Mouse (Mus musculus): ENCODE results near the gene Rasal2. TPM values are rescaled to one million over a fixed set of nuclear protein-coding genes. Genes with fewer than 3 reads are reported as not detected.

Gene Rasal2
- 0.01 TPM in 1 of 2 replicates, not detected in the other for polyA plus RNA-seq (2012)

DNA sequence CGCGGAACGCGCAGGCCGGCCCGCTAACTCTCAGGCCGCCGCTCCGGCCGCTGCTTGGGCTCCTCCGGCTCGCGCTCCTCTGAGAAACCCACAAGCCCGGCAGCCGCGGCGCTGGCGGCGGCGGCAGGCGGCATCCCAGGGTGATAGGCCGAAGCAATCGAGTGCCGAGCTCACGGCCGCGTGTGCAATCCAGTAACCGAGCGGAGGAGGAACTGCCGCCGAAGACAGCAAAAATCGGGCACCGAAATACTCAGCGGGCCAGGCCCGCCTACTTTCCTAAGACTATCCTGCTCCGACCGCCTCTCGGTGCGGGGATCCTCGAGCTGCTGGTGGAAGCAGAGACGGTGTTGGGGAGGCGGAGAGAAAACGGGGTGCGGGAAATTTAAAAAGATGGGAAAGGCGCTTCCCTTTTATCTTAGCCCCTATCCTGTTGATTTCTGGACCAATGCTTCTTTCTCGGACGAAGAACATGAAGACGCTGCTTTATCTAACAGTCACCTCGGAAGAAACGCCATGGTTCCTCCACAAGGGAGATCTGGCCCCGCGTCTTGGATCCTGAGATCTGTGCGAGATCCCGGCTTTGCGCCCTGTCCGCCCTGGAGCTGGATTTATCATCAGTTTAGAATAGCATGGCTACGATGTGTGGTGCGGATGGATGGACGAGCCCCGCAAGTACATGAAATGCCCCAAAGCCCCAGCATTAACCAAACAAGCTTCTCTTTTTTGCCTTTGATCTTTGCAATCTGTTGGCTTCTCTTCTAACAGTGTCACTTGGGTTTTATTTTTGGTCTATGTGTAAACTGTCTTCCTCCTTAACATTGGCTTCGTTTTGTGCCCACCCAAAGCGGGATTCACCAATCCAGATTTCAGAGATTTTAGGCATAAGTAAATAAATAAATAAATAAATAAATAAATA lies at the start of gene Rasal2:
TSS of gene Rasal2 (minus strand) at position 142 of the 916 bp plus-strand sequence.
- peaks cover 24% of the 10 kb centered on the region for H3K4me1 ChIP-seq (ENCODE audit: control insufficient read depth)
- H3K9me3 ChIP-seq (ENCODE audit: control insufficient read depth, low read length) = no peaks in the 10 kb centered on the region
- H3K4me3 ChIP-seq (replicated peaks) = peak within 1 kb of the TSS; percentile 80
- H3K27me3 ChIP-seq (ENCODE audit: control insufficient read depth) = peaks cover 24% of the 10 kb centered on the region
- no peaks in the 10 kb centered on the region for H3K36me3 ChIP-seq (ENCODE audit: control insufficient read depth)
- no peak for TF ChIP-seq GATA1 (IDR thresholded peaks at IDR 0.05; ENCODE audit: low read length)
- no peak for TF ChIP-seq TAL1 (IDR thresholded peaks at IDR 0.05; ENCODE audit: low read length)

DNA sequence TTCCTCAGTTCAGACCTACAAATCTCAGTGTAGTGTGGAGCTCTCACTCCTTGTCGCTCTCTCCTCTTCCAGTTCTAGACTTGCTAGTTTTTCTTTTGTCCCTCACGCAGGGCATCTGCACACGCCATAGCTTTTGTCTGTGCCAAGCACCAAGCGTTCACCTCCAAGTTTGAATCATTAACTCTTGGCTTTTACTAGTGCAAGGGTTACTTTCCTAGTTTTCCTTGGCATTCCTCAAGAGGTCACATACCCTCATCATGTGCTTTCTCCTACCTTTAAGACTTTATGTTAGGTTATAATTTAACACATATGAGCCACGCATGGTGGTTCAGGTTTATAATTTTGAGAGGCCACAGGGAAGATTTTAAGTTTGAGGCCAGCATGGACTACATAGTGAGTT lies 48.9 kb upstream of the Rasal2 start:
- no peak for TF ChIP-seq GATA1 (IDR thresholded peaks at IDR 0.05; ENCODE audit: low read length)
- H3K4me3 ChIP-seq (replicated peaks) = no peak overlapping the region
- H3K27me3 ChIP-seq (ENCODE audit: control insufficient read depth) = no peaks in the 10 kb centered on the region
- peaks cover 14% of the 10 kb centered on the region for H3K4me1 ChIP-seq (ENCODE audit: control insufficient read depth)
- no peaks in the 10 kb centered on the region; the same call in 1 of the 2 replicates for H3K36me3 ChIP-seq (ENCODE audit: control insufficient read depth)
- no peaks in the 10 kb centered on the region for H3K9me3 ChIP-seq (ENCODE audit: control insufficient read depth, low read length)

DNA sequence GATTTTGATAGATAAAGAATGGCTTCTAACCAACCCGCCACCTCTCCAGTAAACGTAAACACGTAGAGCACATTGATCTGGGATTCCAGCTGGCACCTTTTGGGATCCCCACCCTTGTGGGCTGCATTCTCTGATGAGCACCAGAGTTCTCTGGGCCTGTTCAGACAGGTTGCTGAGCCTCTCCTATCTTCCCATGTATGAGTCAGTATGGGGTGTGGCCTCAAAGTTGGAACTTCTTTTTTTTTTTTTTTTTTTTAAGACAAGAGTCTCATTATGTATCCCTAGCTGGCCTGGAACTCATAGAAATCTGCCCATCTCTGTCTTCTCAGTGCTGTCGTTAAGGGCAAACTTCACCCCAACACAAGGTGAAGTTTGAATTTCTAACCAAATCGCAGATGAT lies 47.5 kb upstream of the Rasal2 start:
- TF ChIP-seq GATA1 (IDR thresholded peaks at IDR 0.05; ENCODE audit: low read length) (no peak), TAL1 (IDR thresholded peaks at IDR 0.05; ENCODE audit: low read length) (no peak)
- no peak overlapping the region for H3K4me3 ChIP-seq (replicated peaks)
- H3K4me1 ChIP-seq (ENCODE audit: control insufficient read depth) = peaks cover 14% of the 10 kb centered on the region
- H3K27me3 ChIP-seq (ENCODE audit: control insufficient read depth) = no peaks in the 10 kb centered on the region
- no peaks in the 10 kb centered on the region for H3K36me3 ChIP-seq (ENCODE audit: control insufficient read depth)
- H3K9me3 ChIP-seq (ENCODE audit: control insufficient read depth, low read length) = no peaks in the 10 kb centered on the region

DNA sequence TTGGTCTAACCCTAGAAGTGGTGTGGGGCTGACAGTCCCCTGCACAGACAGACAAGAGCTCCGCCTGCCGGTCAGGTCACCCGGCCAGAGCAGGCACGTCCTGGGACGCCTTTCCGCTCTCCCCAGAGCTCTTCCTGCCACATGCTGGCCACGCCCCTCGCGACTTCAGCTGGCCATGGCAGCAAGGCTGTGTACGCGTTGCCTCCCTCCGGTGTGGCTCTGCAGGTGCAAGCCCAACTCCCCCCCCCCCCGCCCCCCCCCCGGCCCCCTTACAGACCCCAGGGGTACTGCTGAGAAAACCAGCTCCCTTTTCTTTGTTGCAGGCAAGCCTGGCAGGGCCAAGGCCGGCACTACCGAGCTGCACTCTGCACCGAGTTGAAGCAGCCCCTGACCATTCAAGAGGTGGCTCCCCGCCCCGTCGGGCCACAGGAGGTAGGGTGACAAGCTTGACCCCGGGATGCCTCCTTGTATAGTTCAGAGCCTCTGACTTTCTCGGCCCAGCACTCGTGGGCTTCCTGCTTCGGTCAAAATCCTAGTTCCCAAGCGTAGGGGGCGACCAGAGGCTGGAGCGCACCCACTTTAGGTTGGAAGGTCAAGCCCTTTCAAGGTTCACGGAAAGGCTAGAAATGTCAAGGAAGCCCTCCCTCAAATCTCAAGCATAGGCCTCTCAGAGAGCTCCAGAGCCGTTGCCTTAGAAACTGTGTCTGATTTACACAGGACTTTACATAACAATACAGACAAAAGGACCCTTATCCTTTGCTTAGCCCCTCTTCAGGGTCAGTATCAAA lies 46.2 kb upstream of the Rasal2 start, which contains the start of gene Cryzl2:
TSS of gene Cryzl2 (plus strand) at position 157 of the 788 bp plus-strand sequence.
- Histone ChIP-seq H3K9me3 (ENCODE audit: control insufficient read depth, low read length) (no peaks in the 10 kb centered on the region), H3K4me1 (ENCODE audit: control insufficient read depth) (peaks cover 14% of the 10 kb centered on the region), H3K4me3 (replicated peaks) (peak within 1 kb of the TSS; percentile 54), H3K27me3 (ENCODE audit: control insufficient read depth) (no peaks in the 10 kb centered on the region), H3K36me3 (ENCODE audit: control insufficient read depth) (no peaks in the 10 kb centered on the region)
- TF ChIP-seq GATA1 (IDR thresholded peaks at IDR 0.05; ENCODE audit: low read length) (no peak), TAL1 (IDR thresholded peaks at IDR 0.05; ENCODE audit: low read length) (no peak)

DNA sequence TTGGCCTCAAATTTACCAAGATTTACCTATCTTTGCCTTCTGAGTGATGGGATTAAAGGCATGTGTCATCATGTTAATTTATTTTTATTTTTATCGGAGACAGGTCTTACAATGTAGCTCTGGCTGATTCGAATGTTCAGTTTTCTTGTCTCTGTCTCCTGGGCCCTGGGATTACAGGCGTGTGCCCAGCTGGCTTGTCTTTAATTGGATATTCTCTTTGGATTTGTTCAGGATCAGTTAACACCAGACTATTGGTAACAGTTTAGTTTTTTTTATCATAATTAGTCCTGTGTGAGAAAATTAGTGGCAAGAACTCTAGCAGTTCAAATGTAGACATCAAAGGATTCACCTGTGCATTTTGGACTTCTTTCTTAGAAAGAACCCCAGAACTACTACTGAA lies 45.4 kb upstream of the Rasal2 start:
- Histone ChIP-seq H3K9me3 (ENCODE audit: control insufficient read depth, low read length) (no peaks in the 10 kb centered on the region), H3K36me3 (ENCODE audit: control insufficient read depth) (no peaks in the 10 kb centered on the region), H3K4me1 (ENCODE audit: control insufficient read depth) (peaks cover 14% of the 10 kb centered on the region), H3K27me3 (ENCODE audit: control insufficient read depth) (no peaks in the 10 kb centered on the region), H3K4me3 (replicated peaks) (no peak overlapping the region)
- TF ChIP-seq GATA1 (IDR thresholded peaks at IDR 0.05; ENCODE audit: low read length) (no peak), TAL1 (IDR thresholded peaks at IDR 0.05; ENCODE audit: low read length) (no peak)

DNA sequence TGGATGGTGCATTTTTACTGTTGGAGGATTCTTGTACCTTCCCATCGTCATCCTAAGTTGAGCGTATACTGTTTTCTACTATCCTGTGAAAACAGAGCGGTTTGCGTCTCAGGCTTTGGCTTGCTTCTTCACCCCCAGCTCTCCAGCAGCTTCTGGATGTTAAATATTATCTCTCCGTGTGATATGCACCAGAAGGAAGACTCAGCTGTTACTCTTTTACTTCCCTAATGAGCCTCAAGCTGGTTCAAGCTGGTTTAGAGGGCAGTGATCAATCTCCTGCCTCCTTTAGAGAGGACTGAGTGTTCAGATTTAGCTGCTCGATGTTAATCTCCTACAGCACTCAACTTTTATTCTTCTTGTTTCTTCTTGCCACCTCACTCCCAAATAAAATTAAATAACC lies 42.5 kb upstream of the Rasal2 start:
- Histone ChIP-seq H3K4me3 (replicated peaks) (no peak overlapping the region), H3K4me1 (ENCODE audit: control insufficient read depth) (peaks cover 16% of the 10 kb centered on the region), H3K9me3 (ENCODE audit: control insufficient read depth, low read length) (no peaks in the 10 kb centered on the region), H3K36me3 (ENCODE audit: control insufficient read depth) (no peaks in the 10 kb centered on the region), H3K27me3 (ENCODE audit: control insufficient read depth) (peaks cover 3% of the 10 kb centered on the region)
- TF ChIP-seq TAL1 (IDR thresholded peaks at IDR 0.05; ENCODE audit: low read length) (no peak), GATA1 (IDR thresholded peaks at IDR 0.05; ENCODE audit: low read length) (no peak)

DNA sequence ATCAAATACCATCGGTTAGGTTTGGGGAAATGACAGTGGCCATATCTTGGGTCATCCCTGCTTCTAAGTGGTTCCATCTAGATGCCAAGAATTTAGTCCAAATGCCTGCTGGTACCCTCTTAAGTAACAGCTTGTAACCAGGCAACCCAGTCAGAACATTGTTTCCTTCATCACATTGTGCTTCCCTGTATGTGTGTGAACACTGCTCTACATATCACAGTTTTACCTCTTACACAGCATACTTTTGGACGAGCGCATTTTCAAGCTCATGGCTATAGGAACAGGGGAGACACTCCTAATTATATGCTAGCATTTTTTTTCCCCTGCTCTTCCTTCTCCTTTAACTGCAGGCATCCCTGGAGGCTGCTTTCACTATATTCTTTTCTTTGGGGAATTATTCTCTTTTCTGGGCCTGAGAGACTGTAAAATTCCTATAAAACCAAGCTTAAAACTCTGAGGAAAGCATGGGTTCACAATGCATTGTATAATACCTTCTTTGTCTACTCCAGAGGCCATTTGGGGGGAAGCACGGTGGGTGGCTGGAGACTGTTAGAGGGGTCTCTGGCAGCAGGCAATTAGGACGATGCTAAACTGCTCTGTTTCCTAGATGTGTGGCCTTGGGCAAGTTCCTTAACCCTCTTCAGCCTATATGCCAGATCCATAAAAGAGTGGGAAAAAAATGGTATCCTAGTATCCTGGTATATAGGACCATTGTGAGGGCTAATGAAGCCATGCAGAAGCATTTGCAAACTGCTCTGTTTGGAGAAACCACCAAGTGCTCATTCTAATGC lies 40.6 kb upstream of the Rasal2 start:
- H3K9me3 ChIP-seq (ENCODE audit: control insufficient read depth, low read length) = no peaks in the 10 kb centered on the region
- peaks cover 9% of the 10 kb centered on the region for H3K27me3 ChIP-seq (ENCODE audit: control insufficient read depth)
- peaks cover 8% of the 10 kb centered on the region for H3K4me1 ChIP-seq (ENCODE audit: control insufficient read depth)
- no peaks in the 10 kb centered on the region for H3K36me3 ChIP-seq (ENCODE audit: control insufficient read depth)
- H3K4me3 ChIP-seq (replicated peaks) = no peak overlapping the region
- TF ChIP-seq GATA1 (IDR thresholded peaks at IDR 0.05; ENCODE audit: low read length) (no peak), TAL1 (IDR thresholded peaks at IDR 0.05; ENCODE audit: low read length) (no peak)

DNA sequence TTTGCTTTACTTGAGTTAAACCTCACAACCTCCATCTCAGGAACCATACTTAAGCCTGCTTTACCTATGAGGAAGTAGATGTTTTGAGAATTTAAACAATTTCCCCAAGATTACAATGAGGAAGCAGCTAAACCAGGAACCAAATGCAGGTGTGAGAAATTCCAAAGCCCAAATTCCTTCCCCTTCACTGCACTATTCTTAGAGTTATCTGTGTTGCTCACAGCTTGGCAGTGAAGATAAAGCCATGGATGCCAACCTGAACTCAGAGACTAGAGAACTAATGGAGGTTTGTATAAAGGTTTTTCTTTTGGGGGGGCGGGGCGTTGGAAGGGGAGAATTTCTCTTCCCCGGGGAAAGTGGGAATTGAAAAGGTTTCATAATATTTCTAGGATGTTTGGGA lies 39.9 kb upstream of the Rasal2 start:
- Histone ChIP-seq H3K36me3 (ENCODE audit: control insufficient read depth) (no peaks in the 10 kb centered on the region), H3K9me3 (ENCODE audit: control insufficient read depth, low read length) (no peaks in the 10 kb centered on the region), H3K4me3 (replicated peaks) (no peak overlapping the region), H3K4me1 (ENCODE audit: control insufficient read depth) (peaks cover 8% of the 10 kb centered on the region), H3K27me3 (ENCODE audit: control insufficient read depth) (peaks cover 9% of the 10 kb centered on the region)
- TF ChIP-seq TAL1 (IDR thresholded peaks at IDR 0.05; ENCODE audit: low read length) (no peak), GATA1 (IDR thresholded peaks at IDR 0.05; ENCODE audit: low read length) (no peak)

Measured in erythroblast, embryonic 14.5 days (primary cell).